Mouse (Mus musculus): ENCODE results near the gene Rfc3. TPM values are rescaled to one million over a fixed set of nuclear protein-coding genes. Genes with fewer than 3 reads are reported as not detected.

Rfc3 gene
- polyA plus RNA-seq (2014; fragmentation: Illumina TruSeq; extraction: RNeasy Lipid Tissue Mini Kit (QIAGEN cat#74804); ENCODE audit: low read depth, low replicate concordance), result 5.7 TPM

DNA sequence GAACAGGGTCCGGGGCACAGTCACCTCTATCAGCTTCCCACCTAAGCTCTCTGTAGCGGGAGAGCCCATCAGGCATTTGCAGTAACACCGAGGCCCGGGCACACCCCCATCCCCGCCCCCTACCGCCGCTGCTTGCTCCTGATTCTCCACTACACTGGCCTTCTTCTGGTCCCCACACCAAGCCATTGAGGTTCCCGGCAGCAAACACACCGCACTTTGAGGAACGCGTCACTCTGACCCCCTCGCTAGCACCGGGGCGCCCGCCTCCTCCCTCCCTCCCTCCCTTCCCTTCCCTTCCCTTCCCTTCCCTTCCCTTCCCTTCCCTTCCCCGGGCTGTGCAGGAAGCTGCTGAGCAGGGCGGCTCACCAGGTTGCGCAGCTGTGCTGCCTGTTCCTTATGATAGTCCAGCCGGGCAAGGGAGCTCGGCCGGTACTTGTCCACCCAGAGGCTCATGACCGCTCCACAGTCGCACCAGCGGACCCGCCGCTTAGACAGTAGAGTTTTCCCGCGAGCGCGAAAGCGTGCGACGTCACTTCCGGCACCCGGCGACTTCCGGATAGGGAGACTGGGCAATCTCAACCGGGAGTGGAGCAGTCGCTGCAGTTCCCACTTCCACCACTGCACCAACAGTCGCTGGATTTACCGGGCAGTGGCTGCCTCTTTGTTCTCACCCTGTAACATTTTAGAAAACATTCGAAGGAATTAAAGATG is at the start of gene Rfc3:
Gene Rfc3 (minus strand): TSS at position 543 of the 711 bp plus-strand sequence.

DNA sequence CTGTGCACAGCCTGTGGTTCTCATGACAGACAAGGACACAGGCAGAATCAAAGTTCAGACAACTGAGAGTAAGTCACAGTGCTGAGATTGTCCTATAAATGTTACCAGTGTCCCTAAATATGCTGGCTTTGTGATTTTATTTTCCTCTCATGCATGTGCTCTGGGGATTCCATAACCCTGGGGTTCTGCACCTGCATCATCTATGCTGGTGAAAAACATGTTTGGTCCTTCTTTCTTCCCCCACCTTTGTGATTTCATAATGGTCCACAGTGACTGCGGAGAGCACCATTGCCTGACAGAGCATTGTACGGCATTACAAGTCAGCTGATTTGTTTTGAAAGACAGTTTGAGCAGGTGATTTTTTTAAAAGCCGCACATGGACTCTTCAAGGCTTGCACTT is 45.1 kb downstream of the Rfc3 start, which contains the start of gene Vmn2r18:
Gene Vmn2r18 (minus strand): TSS at position 101 of the 400 bp plus-strand sequence.

Other genes with a start within 250 kb of the Rfc3 start
- not detected for gene Gm42906, start 223.1 kb downstream of the Rfc3 start, polyA plus RNA-seq (2014; fragmentation: Illumina TruSeq; extraction: RNeasy Lipid Tissue Mini Kit (QIAGEN cat#74804); ENCODE audit: low read depth, low replicate concordance)
- gene Vmn2r18, start 45.2 kb downstream of the Rfc3 start, polyA plus RNA-seq (2014; fragmentation: Illumina TruSeq; extraction: RNeasy Lipid Tissue Mini Kit (QIAGEN cat#74804); ENCODE audit: low read depth, low replicate concordance), result not detected

Data from heart, adult 10 weeks (tissue).